Mouse (Mus musculus): ENCODE measurements around the gene Cstf1. TPM values are rescaled to one million over a fixed set of nuclear protein-coding genes. Genes with fewer than 3 reads are reported as not detected.

Cstf1 gene
- total RNA-seq, 1 experiment from 2014 or later = 52.1 TPM

DNA sequence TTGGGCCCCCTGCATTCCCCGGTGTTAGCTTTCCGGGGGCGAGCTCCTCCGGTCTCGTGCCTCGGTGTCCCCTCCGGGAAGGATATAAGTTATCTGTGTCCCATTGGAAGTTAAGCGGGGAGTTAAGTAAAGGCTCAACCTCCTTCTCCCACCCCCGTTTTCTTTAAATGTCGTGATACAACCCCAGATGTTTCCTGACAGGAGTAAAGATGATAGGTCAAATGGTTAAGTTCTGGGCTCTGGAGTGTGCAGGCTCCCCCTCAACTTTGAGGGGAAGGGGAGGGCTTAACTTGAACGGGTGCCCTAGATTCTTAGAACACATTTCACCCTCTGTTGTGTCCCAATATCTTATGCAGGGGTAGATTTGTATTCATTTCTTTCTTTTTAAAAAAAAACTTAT lies 777 bp downstream of the Cstf1 start:
- 0 out of 2 replicates have a peak, but pooled peaks have one; percentile 0 for ATAC-seq (replicated peaks; ENCODE audit: low read depth, poor library complexity, severe bottlenecking)

DNA sequence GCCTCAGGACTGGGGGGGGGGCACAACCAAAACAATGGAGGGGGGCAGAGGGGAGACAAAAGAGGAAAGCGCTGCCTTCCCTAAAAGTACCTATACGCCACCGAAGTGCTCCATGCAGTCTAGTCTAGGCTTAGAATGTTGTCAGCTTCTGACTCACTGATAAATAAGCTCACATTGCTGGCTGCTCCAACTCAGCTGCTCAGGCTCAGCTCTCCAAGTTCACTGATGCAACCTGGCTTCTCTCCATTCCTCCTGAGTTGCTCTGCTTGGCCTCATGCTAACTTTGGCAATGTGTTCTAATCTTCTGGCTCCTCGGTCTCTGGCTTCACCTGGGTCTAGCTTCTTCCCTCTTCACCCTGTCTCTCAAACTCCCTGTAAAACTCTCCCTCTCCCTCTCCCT lies 6.1 kb downstream of the Cstf1 start:
- ATAC-seq (replicated peaks; ENCODE audit: low read depth, poor library complexity, severe bottlenecking) = no peak

DNA sequence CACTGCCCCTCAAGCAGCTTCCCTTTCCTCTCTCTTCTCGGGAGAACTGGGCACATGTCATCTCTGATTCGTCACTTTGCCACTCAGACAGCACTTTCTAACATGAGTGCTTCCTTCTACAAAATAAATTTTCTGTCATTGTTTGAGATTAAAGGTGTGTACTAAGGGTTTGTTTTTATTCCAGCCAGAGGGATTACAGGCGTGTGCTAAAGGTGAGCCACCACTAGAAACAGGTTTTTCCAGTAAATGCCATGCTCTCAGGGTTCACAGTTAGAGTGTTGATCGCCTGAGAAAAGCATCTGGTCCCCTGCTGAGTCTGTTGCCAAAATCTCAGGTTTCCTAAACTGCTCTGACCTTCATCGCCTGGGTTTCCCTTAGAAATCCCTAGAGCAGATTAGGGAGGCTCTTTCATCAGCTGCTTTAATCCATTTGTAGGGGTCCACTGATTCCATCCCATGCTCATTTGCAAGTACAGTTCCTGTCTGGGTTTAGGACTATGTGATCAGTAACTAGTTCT lies 6.6 kb downstream of the Cstf1 start:
- ATAC-seq (replicated peaks; ENCODE audit: low read depth, poor library complexity, severe bottlenecking) = no peak

DNA sequence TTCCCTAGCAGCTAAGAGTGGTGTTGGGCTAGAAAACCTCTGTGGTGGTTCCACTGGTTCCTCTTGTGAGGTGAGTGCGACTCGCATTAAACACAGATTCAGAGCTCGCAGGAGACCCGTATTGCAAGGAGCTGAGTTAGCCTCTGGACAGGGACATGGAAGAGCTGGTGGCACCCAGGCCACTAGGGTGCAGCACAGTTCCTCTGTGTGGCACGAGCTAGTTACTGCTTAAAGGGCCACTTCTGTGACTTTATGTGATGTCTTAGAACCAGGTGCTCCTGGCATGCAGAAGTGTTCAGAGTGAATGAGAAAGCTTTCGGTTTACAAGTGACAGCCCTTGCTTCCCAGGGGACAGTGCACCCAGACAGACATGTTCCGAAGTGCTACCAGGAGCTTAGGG lies 7.9 kb downstream of the Cstf1 start:
- ATAC-seq (replicated peaks; ENCODE audit: low read depth, poor library complexity, severe bottlenecking) = peak; percentile 96

DNA sequence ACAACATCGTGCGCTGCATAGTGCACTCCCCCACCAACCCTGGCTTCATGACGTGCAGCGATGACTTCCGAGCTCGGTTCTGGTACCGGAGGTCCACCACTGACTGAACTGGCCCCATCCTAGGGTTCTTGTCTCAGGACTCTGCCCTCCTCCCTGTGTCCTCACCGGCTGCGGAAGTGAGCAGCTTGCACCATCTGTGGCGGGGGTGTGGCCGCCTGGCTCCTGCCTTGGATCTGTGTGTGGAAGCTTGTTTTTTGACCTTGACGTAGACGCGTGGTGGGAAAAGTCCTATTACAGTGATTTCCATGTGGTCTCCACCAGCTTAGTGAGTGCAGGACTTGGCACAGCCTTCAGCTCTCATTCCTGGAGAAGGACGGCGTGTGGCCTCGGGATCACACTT lies 10.0 kb downstream of the Cstf1 start:
- no peak for ATAC-seq (replicated peaks; ENCODE audit: low read depth, poor library complexity, severe bottlenecking)

DNA sequence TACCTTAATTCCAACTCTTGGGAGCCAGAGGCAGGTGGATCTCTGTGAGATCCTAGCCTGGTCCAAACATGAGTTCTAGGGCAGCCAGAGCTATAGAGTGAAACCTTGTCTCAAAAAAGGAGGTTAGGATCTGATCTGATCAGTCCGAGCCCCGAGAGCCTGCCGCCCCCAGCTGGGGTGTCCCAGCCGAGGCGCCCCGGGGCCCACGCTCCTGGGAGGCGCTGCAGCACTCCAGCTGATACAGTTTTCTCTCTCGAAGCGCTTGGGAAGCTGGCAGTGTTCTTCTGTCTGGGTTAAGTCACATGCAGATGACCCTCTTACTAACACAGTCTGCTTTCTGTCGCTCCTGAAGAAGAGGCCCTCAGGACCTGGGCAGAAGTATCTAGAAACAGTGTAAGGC lies 10.9 kb downstream of the Cstf1 start:
- no peak for ATAC-seq (replicated peaks; ENCODE audit: low read depth, poor library complexity, severe bottlenecking)

DNA sequence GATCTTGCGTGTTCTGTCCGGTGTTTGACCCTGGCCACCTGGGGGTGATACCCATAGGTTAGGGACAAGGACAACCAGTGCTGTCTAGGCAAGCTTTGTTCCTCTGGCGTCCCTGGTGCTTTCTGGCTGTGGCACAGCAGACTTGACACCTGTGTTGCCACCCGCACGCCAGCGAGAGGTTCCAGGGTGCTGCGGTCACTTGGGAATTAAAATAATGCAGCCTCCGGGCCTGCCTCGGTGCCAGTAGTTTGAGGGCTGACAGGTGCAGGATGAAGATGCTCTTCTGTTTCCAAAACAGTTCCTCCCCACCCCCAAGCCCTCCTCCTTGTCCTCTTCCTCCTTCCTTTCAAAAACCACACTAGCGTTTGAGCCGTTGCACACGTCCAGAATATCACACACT lies 11.4 kb downstream of the Cstf1 start:
- ATAC-seq (replicated peaks; ENCODE audit: low read depth, poor library complexity, severe bottlenecking) = no peak

DNA sequence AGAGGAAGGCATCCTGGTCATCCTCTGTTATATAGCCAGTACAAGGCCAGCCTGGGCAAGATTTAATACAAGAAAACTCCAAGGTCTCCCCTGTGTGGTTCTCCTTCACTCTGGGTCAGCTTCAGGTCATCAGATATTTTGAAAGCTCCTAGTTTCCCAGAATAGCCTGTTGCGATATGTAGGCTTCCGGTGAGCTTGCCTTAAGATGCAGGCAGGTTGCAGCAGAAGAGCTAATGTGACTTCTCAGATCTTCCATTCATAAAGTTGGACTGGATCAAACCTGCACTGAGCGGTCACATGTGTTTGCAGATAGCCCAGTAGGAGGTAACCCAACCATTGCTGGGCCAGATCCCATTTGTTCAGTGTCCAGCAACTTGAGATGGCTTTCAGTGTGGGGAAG lies 14.2 kb downstream of the Cstf1 start:
- ATAC-seq (replicated peaks; ENCODE audit: low read depth, poor library complexity, severe bottlenecking) = no peak

DNA sequence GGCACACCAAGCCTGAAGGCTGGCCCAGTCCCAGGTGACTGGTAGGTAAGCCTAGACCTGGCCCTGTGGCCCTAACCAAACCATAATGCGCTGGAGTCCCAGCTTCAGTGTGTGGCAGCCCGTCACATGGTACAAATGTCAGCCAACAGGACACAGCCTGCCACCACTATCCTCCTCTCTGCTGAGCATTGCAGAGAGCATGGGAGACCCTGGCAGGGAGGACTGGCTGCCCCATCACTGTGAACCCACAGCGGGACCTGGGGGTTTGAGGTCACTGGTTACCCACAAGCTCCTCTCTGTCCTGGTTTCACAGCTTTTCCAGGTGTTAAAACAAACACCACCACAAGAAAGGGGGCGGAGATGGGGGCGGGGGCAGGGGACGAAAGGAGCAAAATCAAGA lies 19.9 kb downstream of the Cstf1 start:
- ATAC-seq (replicated peaks; ENCODE audit: low read depth, poor library complexity, severe bottlenecking) = no peak

DNA sequence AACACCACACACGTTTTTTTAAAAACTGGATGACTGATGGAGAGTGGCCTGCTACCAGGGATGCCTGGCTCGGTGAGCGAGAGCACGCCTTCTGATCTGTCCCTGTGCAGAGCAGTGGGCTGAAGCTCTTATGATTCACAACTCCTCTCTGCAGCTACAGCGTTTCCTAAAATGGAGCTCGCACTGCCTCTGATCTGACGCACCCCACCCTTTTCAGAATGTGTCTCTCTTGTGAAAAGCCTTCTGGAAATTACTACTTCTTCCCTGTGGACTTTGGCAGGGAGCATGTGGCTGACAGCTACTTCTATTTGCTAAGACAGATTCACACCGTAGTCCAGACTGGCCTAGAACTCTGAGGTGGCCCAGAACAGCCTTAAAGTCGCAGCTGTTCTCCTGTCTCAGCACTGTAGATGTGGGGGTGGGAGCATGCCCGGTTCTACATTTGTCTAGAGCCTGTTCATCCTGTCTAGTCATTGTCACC lies 21.6 kb downstream of the Cstf1 start:
- no peak for ATAC-seq (replicated peaks; ENCODE audit: low read depth, poor library complexity, severe bottlenecking)

DNA sequence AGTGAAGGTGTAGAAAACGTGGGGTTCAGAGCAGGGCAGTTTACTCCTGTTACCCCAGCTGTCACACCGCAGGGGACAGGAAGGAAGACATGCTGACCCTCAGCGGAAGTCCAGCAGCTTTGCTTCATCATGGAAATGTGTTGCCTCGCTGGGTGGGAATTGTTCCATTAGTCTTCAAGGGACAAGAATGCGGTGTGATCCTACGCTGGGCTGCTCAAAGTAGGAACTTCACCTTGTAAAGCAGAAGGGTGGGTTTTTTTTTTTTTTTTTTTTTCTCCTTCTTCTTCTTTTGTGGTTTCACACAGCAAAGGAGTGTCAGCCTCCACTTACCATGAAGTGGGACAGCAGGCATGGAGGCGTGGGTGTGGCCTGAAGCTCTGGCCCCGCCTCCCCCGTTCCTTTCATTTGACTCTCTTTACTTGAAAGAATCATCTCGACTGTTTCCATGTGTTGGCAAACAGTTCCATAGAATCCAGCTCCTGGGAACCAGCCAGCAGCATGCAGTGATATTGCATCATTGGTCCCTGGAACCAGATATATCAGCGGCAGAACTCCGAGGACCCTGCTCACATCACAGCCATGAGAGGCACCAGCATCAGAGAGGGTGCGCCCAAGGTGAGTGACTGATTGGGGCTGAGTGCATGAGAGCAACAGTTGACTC lies 23.0 kb downstream of the Cstf1 start, which contains the start of gene Cass4:
TSS of gene Cass4 (plus strand) at position 404 of the 661 bp plus-strand sequence.
- peak; percentile 85 for ATAC-seq (replicated peaks; ENCODE audit: low read depth, poor library complexity, severe bottlenecking)

DNA sequence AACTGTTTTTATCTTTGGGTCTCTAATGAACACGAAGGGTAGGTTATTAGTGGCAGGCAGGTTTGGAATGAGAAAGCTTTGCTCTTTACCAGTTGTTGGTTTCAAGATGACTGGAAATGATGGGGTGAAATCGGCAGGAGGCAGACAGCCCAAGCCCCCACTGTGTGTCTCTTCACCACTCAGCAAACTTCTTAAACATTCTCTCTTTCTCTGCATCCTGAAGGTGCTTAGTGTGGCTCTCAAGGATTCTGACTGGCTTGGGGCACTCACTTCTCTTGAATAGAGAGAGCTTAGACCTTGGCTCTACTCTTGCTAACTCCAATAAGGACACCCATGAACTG lies 23.5 kb downstream of the Cstf1 start:
- no peak for ATAC-seq (replicated peaks; ENCODE audit: low read depth, poor library complexity, severe bottlenecking)

DNA sequence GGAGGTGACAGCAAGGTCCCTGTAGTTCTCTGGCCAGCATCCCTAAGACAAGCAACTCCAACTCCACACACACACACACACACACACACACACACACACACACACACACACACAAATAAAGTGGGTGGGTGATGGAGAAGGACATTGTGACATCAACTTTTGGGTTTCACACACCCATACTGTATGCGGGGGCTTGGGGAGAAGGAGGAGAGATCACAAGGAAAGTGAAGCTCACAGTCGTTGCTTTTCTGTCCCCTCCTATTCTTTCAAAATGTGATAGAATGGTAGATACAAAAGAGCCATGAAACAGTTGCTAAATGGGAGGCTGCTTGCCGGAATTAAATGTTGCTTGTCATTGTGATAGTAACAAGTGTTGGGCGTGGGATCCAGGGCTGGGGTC lies 24.2 kb downstream of the Cstf1 start:
- no peak for ATAC-seq (replicated peaks; ENCODE audit: low read depth, poor library complexity, severe bottlenecking)

DNA sequence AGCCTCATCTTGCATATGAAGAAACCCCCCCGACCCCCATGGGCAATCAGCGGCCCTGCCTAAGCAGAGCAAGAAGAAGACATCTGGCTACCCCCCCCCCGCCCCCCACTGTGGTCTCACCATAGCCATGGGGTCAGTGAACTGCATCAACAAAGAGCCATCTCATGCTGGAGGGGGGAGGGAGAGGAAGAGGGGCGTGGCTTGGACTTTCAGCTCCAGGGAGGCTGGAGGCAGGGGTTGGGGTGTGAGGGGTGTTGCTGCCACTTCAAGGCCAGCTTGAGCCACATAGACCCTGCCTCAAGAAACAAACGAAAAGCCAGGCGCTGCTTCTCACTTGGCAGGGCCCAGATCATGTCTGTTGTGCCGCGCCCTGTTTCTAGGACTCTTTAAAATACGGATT lies 25.5 kb downstream of the Cstf1 start:
- ATAC-seq (replicated peaks; ENCODE audit: low read depth, poor library complexity, severe bottlenecking) = no peak

DNA sequence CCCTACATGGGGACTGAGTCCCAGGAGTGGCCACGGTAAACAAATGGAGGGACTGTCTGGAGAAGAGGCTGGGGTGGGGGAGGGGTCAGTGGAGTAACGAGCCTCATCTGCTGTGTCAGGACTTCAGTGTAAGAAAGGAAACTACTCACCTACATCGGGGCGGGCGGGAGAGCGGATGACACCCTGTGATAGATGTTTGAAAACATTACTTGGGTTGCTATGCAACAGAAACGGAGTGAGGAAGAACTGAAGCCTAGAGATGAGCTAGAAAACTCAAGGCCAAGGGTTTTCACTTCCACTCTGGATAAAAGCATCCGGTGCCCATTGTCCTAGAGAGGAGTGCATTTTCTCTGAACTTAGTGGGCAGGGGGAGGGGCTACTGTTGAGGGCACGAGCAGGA lies 29.4 kb downstream of the Cstf1 start:
- ATAC-seq (replicated peaks; ENCODE audit: low read depth, poor library complexity, severe bottlenecking) = peak; percentile 40

DNA sequence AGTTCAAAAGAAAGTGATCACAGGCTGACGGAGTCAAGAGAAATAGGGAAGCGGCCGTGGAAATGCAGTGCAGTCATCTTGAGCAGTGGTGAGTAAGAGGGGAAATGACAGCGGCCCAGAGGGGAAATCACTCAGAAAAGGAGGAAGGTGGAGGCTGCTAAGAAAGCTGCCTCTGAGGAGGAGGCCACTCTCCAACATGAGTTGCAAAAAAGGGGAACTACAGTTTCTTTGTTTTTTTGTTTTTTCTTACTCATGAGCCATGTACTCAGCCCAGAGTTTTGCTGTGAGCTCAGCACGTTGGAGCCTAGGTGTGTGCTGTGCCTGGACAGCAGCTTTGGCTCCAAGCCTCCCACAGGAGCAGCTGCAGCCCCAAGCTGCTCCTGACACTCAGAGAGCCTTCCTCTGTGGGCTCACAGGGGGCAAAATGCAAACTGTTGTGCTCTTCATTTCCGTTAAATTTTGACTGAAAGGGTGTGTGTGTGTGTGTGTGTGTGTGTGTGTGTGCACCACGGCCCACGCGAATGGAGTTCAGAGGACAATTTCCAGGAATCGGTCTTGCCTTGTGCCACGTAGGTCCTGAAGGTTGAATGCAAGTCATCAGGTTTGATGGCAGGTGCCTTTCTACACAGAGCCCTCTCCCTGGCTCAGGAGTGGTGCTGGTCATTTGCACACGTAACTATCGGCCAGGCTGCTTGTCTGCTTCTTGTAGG lies 30.8 kb downstream of the Cstf1 start:
- peak; percentile 93 for ATAC-seq (replicated peaks; ENCODE audit: low read depth, poor library complexity, severe bottlenecking)

DNA sequence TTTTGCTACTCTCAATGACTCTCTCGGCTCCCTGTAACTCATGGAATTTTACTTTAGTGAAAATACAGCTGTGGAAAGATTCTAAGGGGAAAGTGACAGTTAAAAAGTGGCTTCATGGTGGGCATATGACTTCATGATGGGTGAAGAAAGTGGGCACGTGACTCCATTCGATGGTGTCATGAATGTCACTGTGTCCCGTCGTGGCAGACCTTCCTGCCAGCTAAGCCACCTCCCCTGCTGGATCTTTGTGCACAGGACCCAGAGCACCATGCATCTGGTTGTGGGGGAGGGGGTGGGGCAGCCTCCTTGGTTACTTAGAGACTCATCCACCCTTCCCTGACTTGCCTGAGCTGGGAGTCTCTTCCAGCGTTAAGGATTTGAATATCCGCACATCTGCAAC lies 33.8 kb downstream of the Cstf1 start:
- ATAC-seq (replicated peaks; ENCODE audit: low read depth, poor library complexity, severe bottlenecking) = no peak

DNA sequence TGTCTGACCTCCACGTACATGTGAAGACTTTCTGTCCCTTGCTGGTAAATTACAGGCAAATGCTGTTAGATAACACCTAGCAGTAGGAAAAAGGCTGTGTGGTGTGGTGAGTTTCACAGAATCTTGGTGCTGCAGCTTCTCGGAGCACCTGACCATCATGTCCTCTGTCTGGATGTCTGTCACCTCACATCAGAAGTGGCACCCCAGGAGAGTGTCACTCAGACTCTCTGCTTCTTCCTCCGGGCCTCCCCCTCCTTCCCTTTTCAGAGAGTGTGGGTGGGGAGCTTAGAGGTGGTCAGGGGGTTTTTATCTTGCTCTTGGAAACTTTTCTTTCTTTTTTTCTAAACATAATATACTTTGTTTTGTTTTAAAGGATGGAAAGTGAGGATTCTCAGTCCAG lies 34.5 kb downstream of the Cstf1 start:
- ATAC-seq (replicated peaks; ENCODE audit: low read depth, poor library complexity, severe bottlenecking) = no peak

DNA sequence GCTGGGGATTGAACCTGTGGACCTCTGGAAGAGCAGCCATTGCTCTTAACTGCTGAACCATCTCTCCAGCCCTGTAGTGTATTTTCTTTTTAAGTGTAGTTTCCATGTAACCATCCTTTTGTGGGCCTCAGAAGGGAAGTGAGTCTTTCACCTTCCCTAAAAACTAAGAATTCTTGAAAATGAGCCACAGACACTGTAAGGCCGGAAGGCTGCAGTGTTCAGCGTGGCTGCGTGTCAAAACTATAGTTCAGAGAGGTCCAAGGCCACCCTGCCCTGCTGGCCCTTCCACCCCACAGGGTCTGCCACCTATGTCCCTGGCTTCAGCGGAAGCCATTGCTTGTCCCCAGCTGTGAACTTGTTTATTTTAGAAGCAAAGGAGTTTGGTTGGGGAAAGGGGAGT lies 35.7 kb downstream of the Cstf1 start:
- ATAC-seq (replicated peaks; ENCODE audit: low read depth, poor library complexity, severe bottlenecking) = peak; percentile 46

DNA sequence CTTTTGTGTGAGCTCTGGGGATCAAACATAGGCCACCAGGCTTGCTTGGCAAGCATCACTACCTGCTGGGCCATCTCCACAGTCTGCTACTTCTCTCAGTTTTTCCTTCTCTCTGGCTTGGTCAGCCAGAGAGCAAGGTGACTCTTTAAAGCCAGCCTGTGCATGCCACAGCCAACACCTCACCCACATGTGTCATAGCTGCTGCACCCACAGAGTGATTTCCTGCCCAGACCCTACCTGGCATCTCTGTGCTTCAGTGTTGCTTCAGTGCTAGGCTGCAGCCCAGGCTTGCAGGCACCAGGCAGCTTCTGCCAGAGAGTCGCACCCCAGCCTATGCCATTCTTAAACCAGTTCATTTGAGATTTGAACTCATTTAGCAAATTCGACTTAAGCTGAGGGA lies 37.0 kb downstream of the Cstf1 start:
- ATAC-seq (replicated peaks; ENCODE audit: low read depth, poor library complexity, severe bottlenecking) = no peak

DNA sequence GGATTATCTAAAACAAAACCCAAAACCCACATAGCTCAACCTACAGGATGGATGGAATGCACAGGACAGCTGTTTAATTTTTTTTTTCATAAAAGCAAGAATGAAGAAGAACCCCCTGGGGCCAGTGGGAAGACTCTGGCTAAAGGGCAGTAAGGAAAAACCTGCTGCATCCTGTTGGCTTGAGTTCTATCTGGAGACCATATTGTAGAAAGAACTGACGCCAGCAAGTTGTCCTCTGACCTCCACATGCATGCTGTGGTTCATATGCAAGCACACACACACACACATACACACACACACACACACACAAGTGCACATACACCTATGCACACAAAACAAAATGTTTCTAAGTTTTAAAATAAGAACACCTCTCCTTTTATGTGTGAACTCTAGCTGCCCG lies 40.2 kb downstream of the Cstf1 start:
- no peak for ATAC-seq (replicated peaks; ENCODE audit: low read depth, poor library complexity, severe bottlenecking)

DNA sequence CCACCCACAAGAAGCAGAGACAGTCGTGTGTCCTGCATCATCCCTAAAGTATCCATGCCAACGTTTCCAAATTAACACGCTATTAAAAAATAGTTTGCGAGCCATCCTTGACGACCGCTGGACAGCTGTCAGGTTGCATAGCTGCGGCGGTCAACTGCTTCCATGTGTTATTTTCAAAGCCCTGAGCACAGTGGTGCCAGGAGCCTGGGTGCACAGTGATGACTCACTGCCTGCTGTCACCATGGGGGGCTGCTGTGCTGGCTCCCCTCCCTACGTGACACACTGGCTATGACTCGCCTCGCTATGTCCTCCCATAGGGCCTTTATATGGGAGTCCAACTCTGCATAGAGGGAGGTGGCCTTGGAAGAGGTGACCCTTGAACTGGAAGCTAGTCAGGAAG lies 40.6 kb downstream of the Cstf1 start:
- ATAC-seq (replicated peaks; ENCODE audit: low read depth, poor library complexity, severe bottlenecking) = no peak

Data from common myeloid progenitor, adult 5-6 weeks (primary cell).